26 mouse cellular contexts compared by ENCODE assay signal in genomic region chr6:17258911-17259310, GRCm38 (mm10). TPM values are rescaled to one million over a fixed set of nuclear protein-coding genes. Genes with fewer than 3 reads are reported as not detected.
A peak's percentile ranks its signal among the peaks of the same experiment; 100 is the strongest.
DNase-seq lines count a peak whose midpoint lies in the region; ATAC-seq and TF ChIP-seq lines count a peak whose summit lies in the region.
"Had no signal": no experiment of that assay in that cellular context is flagged by ENCODE, and none has a peak within 500 bp of the region (broad histone marks: within the 10 kb centered on the region; RNA-seq: fewer than 3 reads in every experiment).

No protein-coding gene starts in this region.

- no peak for TF ChIP-seq POLR2A in embryonic fibroblast, embryonic 13.5 days (IDR thresholded peaks at IDR 0.05; ENCODE audit: low read depth, low read length)

- H3K36me3 ChIP-seq in lung, embryonic 16.5 days (ENCODE audit: control insufficient read depth, insufficient read depth, low read length): no peaks in the 10 kb centered on the region
- H3K36me3 ChIP-seq in stomach, postnatal 0 days (ENCODE audit: control insufficient read depth, insufficient read depth, low read length): no peaks in the 10 kb centered on the region
- no peaks in the 10 kb centered on the region for H3K36me3 ChIP-seq in midbrain, embryonic 15.5 days (replicated peaks)
- H3K36me3 ChIP-seq: embryonic facial prominence, embryonic 10.5 days; embryonic facial prominence, embryonic 13.5 days; G1E; hindbrain, embryonic 12.5 days; hindbrain, embryonic 15.5 days had no signal

- ATAC-seq in lung, embryonic 16.5 days (ENCODE audit: low read depth): peak; percentile 51
- ATAC-seq in stomach, postnatal 0 days (ENCODE audit: low FRiP score, low TSS enrichment): no peak
- ATAC-seq in midbrain, embryonic 15.5 days (replicated peaks): no peak
- ATAC-seq: forebrain, embryonic 14.5 days; forebrain, postnatal 0 days had no signal

- H3K9ac ChIP-seq in lung, embryonic 16.5 days (ENCODE audit: low read length): no peak overlapping the region
- no peak overlapping the region for H3K9ac ChIP-seq in stomach, postnatal 0 days (ENCODE audit: low read length)
- H3K9ac ChIP-seq in midbrain, embryonic 15.5 days: no peak overlapping the region
- H3K9ac ChIP-seq: embryonic facial prominence, embryonic 13.5 days; forebrain, postnatal 0 days; hindbrain, embryonic 12.5 days; hindbrain, embryonic 15.5 days had no signal

- H3K27ac ChIP-seq in lung, embryonic 16.5 days (ENCODE audit: low read length): no peak overlapping the region
- H3K27ac ChIP-seq in embryonic fibroblast, embryonic 13.5 days (ENCODE audit: insufficient read depth, low read length): peak overlapping the region; percentile 94
- 0 out of 2 replicates have a peak overlapping the region, but pooled peaks have one; percentile 13 for H3K27ac ChIP-seq in stomach, postnatal 0 days (replicated peaks)
- H3K27ac ChIP-seq in midbrain, embryonic 15.5 days: no peak overlapping the region
- H3K27ac ChIP-seq: embryonic facial prominence, embryonic 10.5 days; embryonic facial prominence, embryonic 13.5 days; gastrocnemius, adult 2 months; hindbrain, embryonic 12.5 days; hindbrain, embryonic 15.5 days had no signal

- WGBS in lung, embryonic 16.5 days: 78% methylated on average over 1 of the region's 1 CpGs
- WGBS in stomach, postnatal 0 days: 80% methylated on average over 1 of the region's 1 CpGs
- WGBS in midbrain, embryonic 15.5 days: 93% methylated on average over 1 of the region's 1 CpGs

- H3K9me3 ChIP-seq in lung, embryonic 16.5 days (ENCODE audit: control insufficient read depth, low read length): no peaks in the 10 kb centered on the region
- no peaks in the 10 kb centered on the region for H3K9me3 ChIP-seq in stomach, postnatal 0 days (ENCODE audit: control insufficient read depth, low read length)
- no peaks in the 10 kb centered on the region for H3K9me3 ChIP-seq in midbrain, embryonic 15.5 days
- H3K9me3 ChIP-seq: embryonic facial prominence, embryonic 10.5 days; embryonic facial prominence, embryonic 13.5 days; G1E; hindbrain, embryonic 12.5 days; hindbrain, embryonic 15.5 days had no signal

- no peak for TF ChIP-seq EP300 in stomach, postnatal 0 days (optimal IDR thresholded peaks at IDR 0.05)

- no peaks in the 10 kb centered on the region for H3K27me3 ChIP-seq in lung, embryonic 16.5 days (ENCODE audit: control insufficient read depth, insufficient read depth, low read depth, low read length)
- H3K27me3 ChIP-seq in stomach, postnatal 0 days (ENCODE audit: control insufficient read depth, insufficient read depth, low read length): no peaks in the 10 kb centered on the region
- H3K27me3 ChIP-seq in midbrain, embryonic 15.5 days (replicated peaks): no peaks in the 10 kb centered on the region
- H3K27me3 ChIP-seq: CH12.LX; embryonic facial prominence, embryonic 13.5 days; hindbrain, embryonic 12.5 days; hindbrain, embryonic 15.5 days had no signal

- no peak overlapping the region for H3K4me3 ChIP-seq in lung, embryonic 16.5 days (ENCODE audit: low read length)
- no peak overlapping the region for H3K4me3 ChIP-seq in embryonic fibroblast, embryonic 13.5 days (ENCODE audit: insufficient read depth, low read length)
- no peak overlapping the region for H3K4me3 ChIP-seq in stomach, postnatal 0 days (ENCODE audit: low read depth, low read length)
- H3K4me3 ChIP-seq in midbrain, embryonic 15.5 days: no peak overlapping the region
- H3K4me3 ChIP-seq: embryonic facial prominence, embryonic 10.5 days; embryonic facial prominence, embryonic 13.5 days; gastrocnemius, adult 2 months; hindbrain, embryonic 12.5 days; hindbrain, embryonic 15.5 days had no signal

- no peak overlapping the region for H3K4me2 ChIP-seq in lung, embryonic 16.5 days (ENCODE audit: low read depth, low read length)
- no peak overlapping the region for H3K4me2 ChIP-seq in stomach, postnatal 0 days (replicated peaks; ENCODE audit: low read depth)
- no peak overlapping the region for H3K4me2 ChIP-seq in midbrain, embryonic 15.5 days
- H3K4me2 ChIP-seq: embryonic facial prominence, embryonic 13.5 days; heart, embryonic 11.5 days; hindbrain, embryonic 12.5 days; hindbrain, embryonic 15.5 days had no signal

- no peak for DNase-seq in lung, adult 18-20 months
- peak; percentile 84 for DNase-seq in 3T3-L1 (ENCODE audit: low read depth, low spot score)
- no peak for DNase-seq in stomach, postnatal 0 days (ENCODE audit: low spot score)
- DNase-seq in cerebellum, adult 11 months: no peak
- DNase-seq: adrenal gland, adult 8-10 months; adrenal gland, postnatal 25 days; B cell, adult 2 months; cerebellum, adult 18-20 months; cerebellum, adult 9-10 months; cerebellum, postnatal 25 days; embryo, embryonic 11 days; forebrain, postnatal 0 days; gastrocnemius, adult 2 months; gastrocnemius, postnatal 14 days; heart, adult 11 months had no signal

- no peaks in the 10 kb centered on the region for H3K4me1 ChIP-seq in lung, embryonic 16.5 days (replicated peaks; ENCODE audit: control insufficient read depth, insufficient read depth, low read length)
- H3K4me1 ChIP-seq in embryonic fibroblast, embryonic 13.5 days (ENCODE audit: control insufficient read depth, insufficient read depth, low read length): peaks cover 10% of the 10 kb centered on the region
- H3K4me1 ChIP-seq in stomach, postnatal 0 days (replicated peaks; ENCODE audit: control insufficient read depth, insufficient read depth): no peaks in the 10 kb centered on the region
- H3K4me1 ChIP-seq in midbrain, embryonic 15.5 days: no peaks in the 10 kb centered on the region
- H3K4me1 ChIP-seq: embryonic facial prominence, embryonic 10.5 days; embryonic facial prominence, embryonic 13.5 days; hindbrain, embryonic 12.5 days; hindbrain, embryonic 15.5 days had no signal

- TF ChIP-seq CTCF in embryonic fibroblast, embryonic 13.5 days (IDR thresholded peaks at IDR 0.05; ENCODE audit: borderline replicate concordance, insufficient read depth, low read length): no peak
- no peak for TF ChIP-seq CTCF in stomach, postnatal 0 days (IDR thresholded peaks at IDR 0.05; ENCODE audit: low read depth)

RNA-seq across cellular contexts. Expression of gene Cav2, which starts 22.1 kb away (rescaled TPM):
- 123 and 135 TPM in 2 replicates for polyA plus RNA-seq in lung, embryonic 16.5 days (2015; fragmentation: Nextera tagmentation; extraction: Ambion mirVana)
- polyA plus RNA-seq in embryonic fibroblast, embryonic 13.5 days (2011; ENCODE audit: insufficient read length, low read depth, missing spikeins): 45.6 and 74.2 TPM in 2 replicates
- 62.7 and 63.5 TPM in 2 replicates for polyA plus RNA-seq in stomach, postnatal 0 days (2015; fragmentation: Nextera tagmentation; extraction: Ambion mirVana)
- polyA plus RNA-seq in midbrain, embryonic 15.5 days (2015; fragmentation: Nextera tagmentation; extraction: Ambion mirVana): 12.0 and 13.4 TPM in 2 replicates
- polyA plus RNA-seq: G1E had no signal

RNA-seq across cellular contexts. Expression of gene Cav1, which starts 47.2 kb away (rescaled TPM):
- polyA plus RNA-seq in lung, embryonic 16.5 days (2015; fragmentation: Nextera tagmentation; extraction: Ambion mirVana): 658 and 664 TPM in 2 replicates
- polyA plus RNA-seq in embryonic fibroblast, embryonic 13.5 days (2011; ENCODE audit: insufficient read length, low read depth, missing spikeins): 610 and 713 TPM in 2 replicates
- 324 and 346 TPM in 2 replicates for polyA plus RNA-seq in stomach, postnatal 0 days (2015; fragmentation: Nextera tagmentation; extraction: Ambion mirVana)
- 25.5 and 26.8 TPM in 2 replicates for polyA plus RNA-seq in midbrain, embryonic 15.5 days (2015; fragmentation: Nextera tagmentation; extraction: Ambion mirVana)
- polyA plus RNA-seq: G1E had no signal

Comparison
In these comparisons a context has a peak if more than half of its experiments do, and no peak if none do; other contexts are left out.
1. H3K27ac ChIP-seq: peak in embryonic fibroblast, embryonic 13.5 days (single experiment) and stomach, postnatal 0 days (single experiment); none in lung, embryonic 16.5 days (single experiment) and midbrain, embryonic 15.5 days (single experiment).
2. RNA of gene Cav1, which starts 47.2 kb away (polyA plus RNA-seq): 658 to 664 TPM in lung, embryonic 16.5 days, 610 to 713 TPM in embryonic fibroblast, embryonic 13.5 days and 324 to 346 TPM in stomach, postnatal 0 days; 25.5 to 26.8 TPM in midbrain, embryonic 15.5 days; every median in the first group is over 10 times any median in the second.